Mouse (Mus musculus) heart, adult 2 months (tissue): ENCODE results near the gene Lsm12.

Source experiments
- CTCF ChIP-seq: fragments of 200-600 bp; IDR thresholded peaks from 2 replicates; pipeline ENCODE4 v1.8.1; 2022; ENCODE audit warnings: antibody characterized with exemption, mild to moderate bottlenecking, moderate library complexity
- EP300 ChIP-seq: fragments of 200-500 bp; IDR thresholded peaks from 2 replicates; pipeline ENCODE4 v1.6.1; 2011; ENCODE audit warnings: low read depth, low read length, control low read depth; ENCODE audit not compliant: insufficient read depth

DNA sequence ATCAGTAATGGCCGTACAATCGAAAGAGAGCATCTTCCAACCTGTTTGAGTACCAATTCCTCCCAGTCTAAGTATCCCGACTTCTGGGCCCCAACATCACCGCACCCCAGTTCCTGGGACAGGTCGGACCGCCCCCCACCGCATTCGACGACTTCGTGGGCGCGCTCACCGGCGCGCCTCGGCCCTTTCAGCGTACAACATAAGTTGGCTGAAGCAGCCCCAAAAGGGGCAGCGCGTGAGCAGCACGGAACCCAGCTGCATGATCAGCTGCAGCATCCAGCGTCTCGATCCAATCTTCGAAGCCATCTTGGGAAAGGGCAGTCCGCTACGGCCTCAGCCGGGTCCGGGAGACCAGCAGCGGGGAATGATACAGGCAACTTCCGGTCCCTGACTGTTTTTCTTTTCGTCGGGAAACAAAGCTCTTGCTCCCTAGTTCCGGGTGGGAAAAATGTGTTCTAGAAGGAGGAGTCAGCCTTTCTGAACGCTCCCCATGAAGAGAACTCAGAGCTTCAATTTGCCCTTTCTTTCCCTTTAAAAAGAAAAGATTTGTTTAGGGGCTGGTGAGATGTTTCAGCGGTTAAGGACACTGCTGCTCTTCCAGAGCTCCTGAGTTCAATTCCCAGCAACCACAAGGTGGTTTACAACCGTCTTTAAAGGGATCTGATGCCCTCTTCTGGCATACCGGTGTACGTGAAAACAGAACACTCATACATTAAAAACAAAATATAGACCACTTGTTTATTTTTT, 28.9 kb downstream of the Lsm12 start, which contains the start of gene Tmem101:
- TF ChIP-seq CTCF = peak; percentile 69
- peak; percentile 94 for TF ChIP-seq EP300
